Mouse (Mus musculus) lung, adult 2 months (tissue): ENCODE data around the gene Gm19345.

Source experiments
- CTCF ChIP-seq: fragments of 200-500 bp; IDR thresholded peaks from 2 replicates; pipeline ENCODE4 v1.5.1; 2011; ENCODE audit warnings: mild to moderate bottlenecking, low read length, control low read depth; ENCODE audit not compliant: insufficient read depth
- POLR2A ChIP-seq: fragments of 200-500 bp; IDR thresholded peaks from 2 replicates; pipeline ENCODE4 v1.6.1; 2011; ENCODE audit warnings: low read depth, mild to moderate bottlenecking, control low read depth, low read length, borderline replicate concordance; ENCODE audit errors: extremely low read depth

DNA sequence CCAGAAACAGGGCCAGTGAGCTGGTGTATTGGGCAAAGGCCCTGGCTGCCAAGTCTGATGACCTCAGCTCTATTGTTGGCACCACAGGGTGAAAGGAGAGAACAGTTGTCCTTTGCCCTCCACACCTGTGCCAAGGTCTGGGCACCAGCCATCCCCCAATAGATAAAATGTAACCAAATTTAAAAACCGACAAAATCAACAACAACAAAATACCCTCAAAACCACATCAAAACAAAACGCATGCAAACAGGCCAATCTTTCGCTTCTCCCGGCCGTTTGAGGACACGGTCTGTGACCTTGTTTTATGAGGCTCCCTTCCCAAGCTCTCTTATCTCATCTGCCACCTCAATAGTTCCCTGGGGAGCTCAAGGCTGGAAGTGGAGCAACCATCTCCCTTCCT is 14.7 kb downstream of the Gm19345 start:
- TF ChIP-seq CTCF = no peak
- TF ChIP-seq POLR2A = no peak
